Mouse (Mus musculus) ES-Bruce4 (cell line): Measurements from ENCODE around the gene Tmem88.

Experiments used
- CTCF ChIP-seq: IDR thresholded peaks from one replicate; pipeline ENCODE4 v1.8.1; 2011; ENCODE audit warnings: low read depth, low read length
- POLR2A ChIP-seq: IDR thresholded peaks from one replicate; pipeline ENCODE4 v1.8.1; 2011; ENCODE audit warnings: low read length; ENCODE audit not compliant: insufficient read depth

- TF ChIP-seq CTCF (no peak), POLR2A (no peak)
Observed at GRCm38 (mm10) chr11:69379600-69379999, 18.4 kb downstream of the Tmem88 start.
